Mouse (Mus musculus): ENCODE data around the gene Reps1.

DNA sequence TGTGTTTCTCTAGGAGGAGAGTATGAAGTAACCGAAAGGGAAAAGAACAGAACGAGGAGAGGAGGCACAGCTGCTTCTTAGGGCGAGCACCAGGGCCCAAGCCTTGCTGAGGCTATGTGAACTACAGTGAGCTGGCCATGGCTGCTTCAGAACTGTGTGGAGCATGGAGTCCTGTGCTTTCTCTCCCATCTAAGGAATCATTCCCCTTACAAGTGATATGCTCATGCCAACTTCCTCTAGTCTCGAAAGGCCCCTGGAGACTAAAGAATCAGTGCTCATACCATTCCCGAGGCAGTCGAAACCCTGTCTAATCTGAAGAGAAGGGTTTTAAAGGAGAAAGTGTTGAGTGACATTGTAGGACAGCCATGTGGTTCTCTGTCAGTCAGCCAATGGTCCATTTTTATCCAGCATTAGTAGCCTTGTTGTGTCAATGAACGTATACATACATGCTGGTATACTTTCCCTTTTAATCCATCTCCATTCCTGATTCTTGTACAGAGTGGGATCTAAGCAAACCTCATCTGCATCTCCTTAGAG, 106.8 kb downstream of the Reps1 start:
- TF ChIP-seq CTCF (IDR thresholded peaks at IDR 0.05; ENCODE audit: low read depth) = no peak
- no peak for TF ChIP-seq EP300 (IDR thresholded peaks at IDR 0.05; ENCODE audit: low read depth)
